Mouse (Mus musculus) kidney, postnatal 14 days (tissue): Measurements from ENCODE around the gene Mecom.

Experiments
- DNase-seq: peaks from one replicate; pipeline ENCODE4 v3.0.0; 2022; ENCODE audit warnings: mixed read lengths

Gene Mecom

DNA sequence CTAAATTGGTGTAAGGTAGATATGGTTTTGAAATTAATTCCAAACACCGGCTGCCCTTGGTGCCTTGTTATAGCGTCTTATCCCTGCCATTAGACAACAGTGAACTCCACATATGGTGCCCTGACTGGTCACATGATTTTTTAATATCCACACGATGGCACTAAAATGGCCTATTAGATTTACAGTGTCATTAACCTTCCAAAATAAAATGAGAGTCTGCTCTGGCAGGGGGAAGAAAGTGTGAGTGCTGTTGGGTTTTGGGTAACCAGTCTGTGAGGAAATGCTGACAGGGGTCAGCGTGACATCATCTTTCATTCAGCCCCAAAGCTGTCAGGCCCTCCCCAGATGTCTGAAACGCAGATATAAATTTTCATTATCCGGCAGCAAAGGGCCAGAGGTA, 461.7 kb downstream of the Mecom start:
- no peak for DNase-seq

DNA sequence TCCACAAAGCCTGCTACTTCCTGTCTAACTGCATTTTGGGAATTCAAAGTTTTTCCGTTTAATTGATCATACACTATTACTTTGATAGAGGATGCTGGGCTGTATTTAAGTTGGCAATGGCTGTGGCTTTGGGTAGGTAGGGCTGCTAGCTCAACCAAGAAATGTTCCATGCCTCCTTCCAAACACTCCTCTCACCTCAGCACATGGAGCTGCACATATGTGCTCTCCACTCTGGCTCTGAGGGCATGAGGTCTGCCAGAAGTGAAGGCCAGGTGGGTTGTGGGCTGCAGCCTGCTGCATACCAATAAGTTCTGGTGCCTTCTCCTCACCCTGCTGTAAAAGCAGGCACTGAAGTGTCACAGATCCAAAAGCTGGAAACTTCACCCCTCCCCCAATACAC, 464.0 kb downstream of the Mecom start:
- no peak for DNase-seq

DNA sequence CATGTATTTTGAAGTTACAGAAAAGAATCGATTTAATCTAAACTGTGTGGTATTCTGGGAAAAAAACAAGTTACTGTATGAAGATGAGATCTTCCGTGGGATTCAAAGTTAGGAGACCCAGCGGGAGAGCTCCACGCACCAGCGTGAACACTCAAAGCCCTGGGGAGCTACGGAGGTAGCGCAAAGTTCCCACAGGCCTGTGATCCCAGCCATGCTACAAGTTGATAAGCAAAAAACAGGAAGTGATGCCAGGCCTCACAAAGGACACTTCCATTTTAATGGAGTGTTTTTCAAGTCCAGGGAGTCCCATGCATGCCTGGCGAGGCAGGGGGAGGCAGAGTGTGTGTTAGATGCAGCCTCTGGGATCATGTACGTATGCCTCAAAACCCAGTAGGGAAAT, 464.5 kb downstream of the Mecom start:
- DNase-seq: no peak

DNA sequence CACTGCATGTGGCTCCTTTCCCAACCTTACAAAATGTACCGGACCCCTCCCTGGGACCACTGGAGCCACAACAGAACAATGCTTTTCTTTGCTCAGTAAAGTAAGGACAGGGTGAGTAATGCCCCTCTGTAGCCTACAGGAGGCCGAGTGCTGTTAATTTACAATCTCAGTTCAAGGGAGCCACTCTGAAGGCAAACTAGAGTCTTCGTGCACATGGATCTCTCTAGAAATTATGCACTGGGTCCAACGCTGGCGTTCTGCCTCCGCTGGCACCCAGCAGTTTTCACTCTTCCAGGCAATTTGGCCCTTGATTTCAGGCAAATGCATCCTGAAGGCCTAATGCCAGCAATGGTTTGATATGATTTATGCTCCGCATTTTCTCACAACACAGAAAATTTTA, 467.0 kb downstream of the Mecom start:
- no peak for DNase-seq

DNA sequence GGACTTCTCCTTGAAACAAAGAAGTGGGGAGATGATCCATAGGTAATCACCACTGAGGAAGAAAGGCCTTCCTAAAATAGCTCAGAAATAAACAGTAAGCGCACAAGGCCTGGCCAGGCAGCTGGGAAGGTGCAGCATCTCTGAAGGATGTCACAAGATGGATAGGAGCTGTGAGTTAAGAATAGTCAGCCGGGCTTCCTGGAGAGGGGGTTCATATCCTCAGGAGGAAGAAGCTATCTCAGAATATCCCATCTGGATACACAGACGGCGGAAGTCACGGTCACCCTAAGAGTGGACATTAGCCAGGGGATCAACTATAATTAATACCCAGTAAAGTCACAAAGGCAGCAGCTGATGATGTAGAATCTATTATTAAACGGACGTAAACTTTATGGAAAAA, 471.3 kb downstream of the Mecom start:
- DNase-seq: peak; percentile 40

DNA sequence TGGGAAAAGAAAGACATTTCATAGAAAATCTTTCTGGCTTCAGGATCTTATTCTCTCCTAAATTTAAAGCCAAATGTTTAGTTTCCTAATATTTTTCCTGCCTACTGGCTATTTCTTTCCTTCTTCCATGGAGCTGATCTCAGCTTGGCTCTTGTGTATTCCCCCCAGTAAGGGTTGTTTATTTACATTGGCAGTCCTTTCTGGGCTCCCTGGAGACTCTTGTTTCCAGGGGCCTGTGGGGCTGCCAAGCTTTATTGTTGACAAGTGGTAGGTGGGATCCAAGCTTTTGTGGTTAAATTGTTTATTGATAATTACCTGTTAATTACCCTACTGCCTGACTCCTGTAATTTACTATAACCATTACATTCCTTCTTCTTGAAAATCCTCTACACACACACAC, 476.5 kb downstream of the Mecom start:
- DNase-seq: no peak

DNA sequence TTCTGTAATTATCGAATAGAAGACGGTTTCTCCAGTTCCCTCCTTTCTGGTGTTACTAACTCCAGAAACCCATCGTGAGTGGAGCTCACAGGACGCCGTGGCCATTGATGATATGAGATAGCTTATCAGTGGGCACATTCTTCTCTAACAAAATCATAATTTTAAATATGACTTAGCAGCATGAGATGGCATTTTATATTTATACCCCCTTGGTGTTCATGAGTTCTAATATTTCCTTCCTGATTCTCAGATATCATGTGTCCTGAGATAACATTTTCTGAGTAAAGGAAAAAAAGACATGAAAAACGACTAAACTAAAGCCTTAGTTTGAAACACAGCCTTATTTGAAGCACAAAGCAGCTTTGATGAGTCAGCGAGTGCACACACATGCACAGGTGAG, 481.3 kb downstream of the Mecom start:
- DNase-seq: no peak

DNA sequence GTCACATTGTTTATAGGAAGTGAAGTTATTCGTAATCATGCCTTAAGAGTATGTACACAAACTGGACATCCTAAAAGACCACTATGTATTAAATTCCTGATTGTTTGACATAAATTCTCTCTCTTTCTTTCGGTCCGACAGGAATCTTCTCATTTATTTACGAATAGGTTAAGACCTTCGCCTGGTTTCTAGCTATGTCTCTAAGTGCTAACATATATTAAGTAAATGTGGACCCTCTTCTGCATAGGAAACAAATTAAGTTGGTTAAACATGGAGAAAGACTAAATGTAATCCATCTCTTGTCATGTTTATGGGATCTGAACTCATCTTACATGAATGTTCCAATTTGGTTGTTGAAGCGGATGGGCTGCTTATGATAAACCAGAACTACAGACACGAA, 487.8 kb downstream of the Mecom start:
- DNase-seq: no peak

DNA sequence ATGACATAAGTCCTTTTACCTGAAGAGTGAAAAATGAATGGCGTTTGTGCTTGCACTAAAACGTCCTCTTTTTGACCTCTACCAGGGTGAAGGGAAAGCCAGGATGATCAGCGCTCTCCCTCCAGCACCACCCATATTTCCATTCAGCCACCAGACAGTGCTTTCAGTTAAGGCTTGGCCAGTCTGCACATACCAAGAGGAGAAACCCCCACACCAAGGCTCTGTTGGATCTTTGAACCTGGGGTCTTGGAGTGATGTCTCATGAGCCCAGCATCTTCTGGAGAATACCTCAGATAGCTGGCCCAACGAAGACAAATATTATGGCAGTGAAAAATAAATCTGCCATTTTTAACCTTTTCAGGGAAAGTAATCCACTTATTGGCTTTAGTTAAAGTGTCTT, 488.2 kb downstream of the Mecom start:
- no peak for DNase-seq

DNA sequence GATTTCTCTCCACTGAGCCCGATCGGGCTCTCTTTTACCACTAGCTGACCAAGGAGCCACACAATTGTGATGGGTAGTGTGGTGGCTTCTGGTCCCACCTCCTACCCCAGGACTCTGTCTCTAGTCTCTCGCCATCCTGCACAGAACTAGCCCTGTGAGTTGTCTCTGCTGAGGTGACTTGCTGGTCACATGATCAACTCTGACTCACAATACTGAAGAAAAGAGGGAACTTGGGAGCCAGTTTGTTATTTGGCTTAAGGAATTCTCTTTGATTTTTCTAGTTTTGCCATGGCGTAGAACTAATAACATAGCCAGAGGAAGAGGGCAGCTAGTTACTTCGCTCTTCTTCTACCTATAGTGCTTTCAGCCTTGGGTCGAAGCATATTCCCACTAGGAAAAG, 496.5 kb downstream of the Mecom start:
- no peak for DNase-seq

DNA sequence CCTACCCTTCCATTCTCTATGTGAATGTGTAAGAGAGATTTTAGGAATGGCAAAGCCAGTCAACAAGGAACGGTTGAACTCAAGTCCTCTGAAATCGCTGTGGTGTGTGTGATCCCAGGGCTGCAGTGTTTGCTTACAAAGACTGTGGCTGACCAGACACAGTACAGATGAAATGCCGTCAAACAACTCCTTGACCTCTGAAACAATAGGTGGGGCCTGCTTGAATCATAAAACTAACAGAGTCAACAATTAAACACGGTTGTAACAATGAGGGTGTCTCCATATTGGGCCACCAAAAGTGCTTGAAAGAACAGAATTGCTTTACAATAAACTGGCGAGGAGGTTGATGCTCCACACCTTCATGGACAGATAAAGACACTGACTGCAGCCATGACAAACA, 497.0 kb downstream of the Mecom start:
- no peak for DNase-seq

DNA sequence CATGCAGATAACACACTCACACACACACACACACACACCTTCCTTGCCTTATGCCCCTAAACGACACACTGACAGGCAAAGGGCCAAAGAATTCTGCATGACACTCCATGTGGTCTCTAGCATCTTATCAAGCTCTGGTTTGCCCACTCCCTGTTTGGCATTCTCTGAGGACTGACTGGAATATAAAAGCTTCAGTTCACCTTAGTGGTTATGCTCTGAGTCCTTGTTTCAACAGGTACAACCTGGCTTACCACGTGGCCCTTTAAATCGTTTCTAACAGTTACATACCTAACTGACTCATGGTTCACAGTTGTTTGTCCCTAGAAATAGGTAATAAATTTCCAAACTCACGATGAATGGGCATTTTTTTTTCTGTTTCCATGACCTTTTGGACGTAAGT, 499.0 kb downstream of the Mecom start:
- no peak for DNase-seq

DNA sequence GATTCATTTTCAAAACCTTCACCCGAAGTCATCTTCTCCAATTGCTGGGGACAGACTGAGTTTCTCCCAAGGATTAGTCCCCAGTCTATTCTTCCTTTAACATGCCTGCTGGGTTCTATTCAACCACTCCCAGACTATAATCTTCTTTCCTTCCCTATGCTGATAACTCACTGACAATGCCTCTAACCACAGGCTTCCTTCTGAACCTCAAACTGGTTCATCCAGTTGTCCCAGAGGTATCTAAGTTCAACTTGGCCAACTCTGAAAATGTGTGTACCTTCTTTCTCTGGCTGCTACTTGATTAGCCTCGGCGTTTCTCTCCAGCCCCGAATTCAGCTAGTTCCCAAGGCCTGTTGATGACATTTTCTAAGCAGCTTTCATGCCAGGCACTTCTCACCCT, 499.7 kb downstream of the Mecom start:
- no peak for DNase-seq

DNA sequence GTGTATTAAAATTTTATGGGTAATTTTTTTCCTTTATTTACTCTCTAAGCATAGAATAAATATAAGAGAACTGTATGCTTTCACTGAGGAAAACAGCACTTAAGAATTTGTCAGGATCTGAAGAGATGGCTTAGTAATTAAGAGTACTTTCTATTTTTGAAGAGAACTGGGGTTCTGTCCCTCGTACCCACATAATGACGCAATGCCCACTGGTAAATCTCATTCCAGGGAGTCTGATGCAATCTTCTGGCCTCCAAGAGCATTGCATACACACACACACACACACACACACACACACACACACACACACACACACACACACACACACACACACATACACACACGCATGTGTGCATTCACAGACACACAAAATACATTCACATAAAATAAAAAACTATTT, 504.3 kb downstream of the Mecom start:
- DNase-seq: no peak

DNA sequence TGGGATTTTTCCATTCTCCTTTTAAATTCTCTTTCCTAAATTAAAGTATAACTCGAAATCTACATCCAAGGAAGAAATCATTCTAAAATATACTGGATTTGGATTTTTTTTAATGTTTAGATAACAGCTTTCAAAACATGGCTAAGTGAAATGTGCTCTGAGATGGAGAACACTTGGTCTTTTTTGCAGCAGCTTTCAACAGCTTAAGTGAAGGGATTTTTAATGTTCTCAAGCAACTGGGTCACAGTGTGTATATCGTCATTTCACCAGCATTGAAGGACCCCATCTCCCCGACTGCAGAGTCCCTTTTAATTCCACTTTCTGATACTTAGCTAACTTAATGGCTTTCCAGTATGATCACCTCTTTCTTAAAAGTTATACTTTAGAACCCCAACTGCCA, 509.3 kb downstream of the Mecom start:
- DNase-seq: no peak

DNA sequence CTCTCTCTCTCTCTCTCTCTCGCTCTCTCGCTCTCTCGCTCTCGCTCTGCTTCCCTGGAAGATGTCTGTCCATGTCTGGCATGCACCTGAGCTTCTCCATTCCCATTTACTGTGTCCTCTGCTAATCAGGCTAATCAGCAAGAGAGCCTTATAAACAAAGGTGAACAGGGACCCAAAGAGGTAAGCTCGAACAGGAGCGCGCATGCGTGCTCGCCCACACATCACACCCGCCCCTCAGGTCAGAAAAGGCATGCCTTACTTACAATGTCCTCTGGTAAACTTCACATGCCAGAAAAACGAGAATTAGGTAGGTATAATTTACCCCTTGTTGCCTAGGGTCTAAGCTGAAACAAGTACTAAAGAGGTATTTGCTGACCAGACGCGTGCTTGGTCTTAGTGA, 527.8 kb downstream of the Mecom start:
- DNase-seq: no peak

DNA sequence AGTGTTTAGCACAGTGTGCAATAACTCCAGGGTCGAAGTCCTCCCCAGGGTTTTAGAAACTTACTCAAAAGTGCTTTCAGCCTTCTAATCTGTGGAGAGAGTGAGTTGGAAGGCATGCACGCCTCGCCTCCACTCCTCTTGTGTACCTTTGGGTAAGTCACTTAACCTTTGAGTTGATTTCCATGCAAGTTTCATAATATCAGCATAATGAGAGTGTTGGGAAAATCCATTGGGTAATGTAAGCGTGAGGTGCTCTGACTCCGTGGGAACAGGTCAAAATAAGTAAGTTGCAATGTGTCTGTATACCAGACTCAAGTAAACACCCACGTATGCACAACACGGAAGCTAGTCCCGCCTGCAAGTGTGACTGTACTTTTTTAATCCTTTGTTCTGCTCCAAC, 528.4 kb downstream of the Mecom start:
- DNase-seq: no peak

DNA sequence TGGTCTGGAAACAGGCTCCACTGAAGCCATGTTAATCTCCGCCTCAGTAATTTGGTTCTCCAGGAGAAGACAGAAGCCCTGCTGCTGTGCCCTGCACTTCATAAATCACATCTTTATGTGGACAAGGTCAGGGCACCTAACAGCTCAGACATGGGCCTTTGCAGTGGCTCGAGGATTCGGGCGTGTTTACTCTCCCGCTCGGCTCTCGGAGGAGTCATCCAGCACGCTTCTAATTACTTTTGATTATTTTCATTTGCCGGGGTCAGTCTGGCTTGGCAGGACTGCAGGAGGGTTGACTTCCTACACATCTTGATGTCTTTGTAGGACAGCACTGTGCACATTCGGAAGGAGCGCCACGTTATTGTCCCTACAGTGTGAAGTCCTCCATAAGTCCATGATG, 529.6 kb downstream of the Mecom start:
- DNase-seq: no peak

DNA sequence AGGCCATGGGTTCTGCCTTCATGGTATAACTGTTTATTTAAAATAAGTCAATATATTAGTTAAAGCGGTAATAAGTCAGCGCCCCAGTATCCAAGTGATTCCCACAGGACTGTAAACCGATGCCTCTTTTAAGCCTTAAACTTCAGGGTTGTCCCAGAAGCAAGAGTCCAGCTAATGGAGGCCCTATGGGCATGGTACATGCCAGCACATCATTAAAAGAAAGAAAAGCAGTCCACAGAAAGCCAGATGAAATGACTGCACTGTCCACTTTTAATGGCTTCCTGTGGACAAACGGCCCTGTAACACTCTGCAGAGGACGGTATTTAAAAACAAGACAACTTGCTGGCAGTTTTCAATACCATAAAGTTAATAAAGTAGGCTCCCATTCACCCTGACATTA, 531.0 kb downstream of the Mecom start:
- DNase-seq: no peak

DNA sequence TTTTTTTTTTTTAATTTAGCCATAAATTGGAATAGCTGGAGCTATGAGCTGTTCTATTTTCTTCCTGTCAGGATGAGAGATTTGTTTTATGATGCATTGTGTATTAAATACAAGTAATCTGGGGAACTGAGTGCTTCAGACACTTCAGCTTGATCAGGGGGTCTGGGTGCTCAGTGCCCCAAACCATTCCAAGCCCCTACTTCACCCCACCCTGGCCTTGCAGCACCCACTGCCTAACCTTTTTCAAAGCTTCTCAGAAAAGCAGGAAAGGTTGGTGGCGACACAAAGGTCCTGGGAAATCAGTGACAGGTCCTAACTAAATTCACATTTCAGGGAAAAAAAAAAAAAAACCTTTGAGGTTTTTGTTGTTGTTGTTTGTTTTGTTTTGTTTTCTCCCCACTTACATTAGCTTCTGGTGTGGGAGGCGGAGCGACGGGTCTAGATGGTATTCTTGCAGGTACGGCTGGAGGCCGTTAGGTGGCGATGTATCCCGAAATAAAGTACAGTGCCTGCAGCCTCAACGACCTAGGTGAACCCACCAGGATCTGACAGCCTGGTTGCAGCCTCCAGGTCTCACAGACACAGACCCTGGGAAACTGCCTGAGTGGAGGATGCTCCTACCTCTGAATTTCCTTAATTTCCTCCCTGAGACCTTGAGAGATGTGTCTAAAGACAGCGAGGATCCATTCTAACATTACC, 532.7 kb downstream of the Mecom start:
- peak; percentile 89 for DNase-seq

DNA sequence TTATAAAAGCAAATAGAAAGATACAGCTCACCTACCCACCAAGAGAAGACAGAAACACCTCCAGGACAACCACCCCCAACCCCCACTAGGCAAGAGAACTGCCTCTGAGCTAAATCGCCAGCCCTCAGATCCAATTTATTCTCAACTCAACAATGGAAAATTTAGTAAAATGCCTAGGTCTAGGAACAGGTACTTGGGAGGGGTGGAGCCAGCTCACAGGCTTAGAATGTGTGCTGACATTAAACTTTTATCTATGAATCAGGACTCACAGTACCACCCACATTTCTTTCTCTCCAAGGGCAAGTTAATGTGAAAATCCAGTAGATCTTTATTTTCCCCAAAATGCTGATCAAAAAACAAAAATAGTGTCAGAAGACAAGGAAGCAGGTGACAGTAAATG, 533.5 kb downstream of the Mecom start:
- peak; percentile 41 for DNase-seq

DNA sequence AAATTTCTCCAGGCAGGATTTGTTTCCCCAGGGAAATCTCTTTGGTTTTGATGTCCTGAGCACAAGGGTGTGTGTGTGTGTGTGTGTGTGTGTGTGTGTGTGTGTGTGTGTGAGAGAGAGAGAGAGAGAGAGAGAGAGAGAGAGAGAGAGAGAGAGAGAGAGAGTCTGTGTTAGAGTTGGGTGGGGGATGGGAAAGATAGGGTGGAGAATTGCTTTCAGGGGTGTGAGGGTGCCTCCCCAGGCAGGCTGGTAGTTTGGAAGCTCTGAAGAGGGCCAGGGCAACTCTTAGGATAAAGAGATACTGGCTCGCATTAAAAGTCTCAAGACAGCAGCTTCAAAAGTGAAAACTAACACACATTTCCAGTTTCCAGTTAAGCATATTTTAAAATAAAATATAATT, 534.4 kb downstream of the Mecom start:
- DNase-seq: no peak

DNA sequence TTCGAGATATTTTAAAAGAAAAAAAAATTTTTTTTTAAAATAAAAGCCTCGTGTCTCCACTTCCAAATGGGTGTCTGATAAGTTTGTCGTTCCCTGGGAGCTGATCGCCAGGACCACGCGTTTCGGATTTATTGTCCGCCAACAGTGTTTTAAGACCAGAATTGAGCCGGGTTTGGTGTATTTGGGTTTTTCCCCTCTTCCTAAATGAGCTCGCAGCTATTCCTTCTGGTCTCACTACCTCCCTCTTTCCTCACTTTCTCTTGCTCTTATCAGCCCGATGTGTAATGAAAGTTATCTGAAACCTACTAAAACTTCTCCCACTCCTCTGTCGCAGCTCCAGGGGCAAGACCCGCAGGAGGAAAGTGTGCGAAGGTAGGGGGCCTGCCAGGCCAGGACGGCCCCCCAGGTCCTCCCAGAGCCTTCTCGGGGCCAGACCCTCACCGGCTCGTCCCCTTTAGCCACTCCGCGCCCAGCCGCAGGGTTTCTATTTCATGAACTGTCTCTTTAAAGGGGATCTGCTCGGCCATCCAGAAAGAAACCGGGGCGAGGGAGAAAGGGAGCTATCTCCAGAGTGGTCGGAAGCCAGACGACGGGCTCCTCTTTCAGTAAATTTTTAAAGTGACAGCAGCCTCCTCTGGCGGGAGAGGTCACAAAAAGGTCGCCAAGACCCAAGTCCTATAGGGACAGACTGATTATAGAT, 535.0 kb downstream of the Mecom start:
- DNase-seq: peak; percentile 66

DNA sequence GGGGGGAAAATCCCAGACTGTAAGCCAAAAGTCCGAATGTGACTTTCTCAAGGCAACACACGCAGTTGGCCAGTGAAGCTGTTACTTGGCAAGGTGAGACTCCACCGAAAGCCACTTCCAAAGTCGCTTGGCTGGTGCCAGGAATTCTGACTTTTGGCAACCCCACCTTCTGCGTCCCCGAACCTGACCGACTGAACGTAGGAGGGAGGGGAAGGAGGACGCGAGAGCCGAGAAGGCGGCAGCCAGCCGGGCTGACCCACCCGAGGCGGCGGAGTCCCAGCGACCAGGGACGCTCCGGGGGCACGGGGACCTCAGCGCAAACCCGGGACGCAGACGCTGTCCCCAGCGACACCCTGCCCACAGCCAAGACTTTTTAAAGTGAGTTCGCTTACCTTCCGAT, 535.7 kb downstream of the Mecom start:
- peak; percentile 59 for DNase-seq

DNA sequence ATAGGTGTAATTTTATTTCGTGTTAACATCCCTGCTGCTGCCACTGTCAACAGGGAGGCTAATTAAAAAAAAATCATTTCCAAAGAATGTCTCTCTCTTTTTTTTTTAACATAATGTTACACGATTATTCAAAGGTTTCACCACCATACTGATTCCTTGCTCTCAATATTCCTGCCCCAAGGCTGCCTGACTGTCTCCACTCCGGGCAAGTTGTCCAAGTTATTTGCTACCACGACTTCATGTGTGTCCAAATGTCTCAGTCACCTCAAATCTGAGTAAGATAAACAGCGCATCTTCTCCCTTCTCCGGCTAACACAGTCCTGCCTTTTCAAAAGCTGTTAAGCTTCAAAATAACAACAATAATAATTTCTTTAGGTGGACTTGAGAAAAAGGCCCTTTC, 536.1 kb downstream of the Mecom start:
- DNase-seq: no peak
